10 mouse cellular contexts compared by ENCODE assay signal in genomic region chr11:109556130-109556529, GRCm38 (mm10). TPM values are rescaled to one million over a fixed set of nuclear protein-coding genes. Genes with fewer than 3 reads are reported as not detected.
DNase-seq lines count a peak whose midpoint lies in the region; ATAC-seq and TF ChIP-seq lines count a peak whose summit lies in the region.
"Had no signal": no experiment of that assay in that cellular context is flagged by ENCODE, and none has a peak within 500 bp of the region (broad histone marks: within the 10 kb centered on the region; RNA-seq: fewer than 3 reads in every experiment).

No protein-coding gene starts in this region.

- peaks cover 23% of the 10 kb centered on the region for H3K4me1 ChIP-seq in kidney, embryonic 15.5 days
- 0 out of 2 replicates have a peak, but pooled peaks cover 7% of the 10 kb centered on the region for H3K4me1 ChIP-seq in intestine, embryonic 15.5 days (replicated peaks)
- peaks cover 8% of the 10 kb centered on the region for H3K4me1 ChIP-seq in limb, embryonic 10.5 days
- H3K4me1 ChIP-seq in small intestine, adult 2 months (ENCODE audit: control insufficient read depth, insufficient read depth, insufficient read length, low read length): peaks cover 25% of the 10 kb centered on the region; the same call in 1 of the 2 replicates

- no peaks in the 10 kb centered on the region for H3K36me3 ChIP-seq in kidney, embryonic 15.5 days
- no peaks in the 10 kb centered on the region for H3K36me3 ChIP-seq in intestine, embryonic 15.5 days
- no peaks in the 10 kb centered on the region for H3K36me3 ChIP-seq in limb, embryonic 10.5 days
- no peaks in the 10 kb centered on the region for H3K36me3 ChIP-seq in small intestine, adult 2 months (ENCODE audit: control insufficient read depth, insufficient read depth, low read length)

- ATAC-seq in kidney, embryonic 15.5 days (replicated peaks; ENCODE audit: low FRiP score): no peak
- ATAC-seq in intestine, embryonic 15.5 days: peak; percentile 94

- peak; percentile 77 for DNase-seq in kidney, adult 11 months
- DNase-seq in limb, embryonic 10.5 days (ENCODE audit: low spot score): no peak
- DNase-seq in cerebellum, postnatal 14 days: no peak
- no peak for DNase-seq in urinary bladder, postnatal 14 days (ENCODE audit: low spot score)
- no peak for DNase-seq in right cerebral cortex, postnatal 36 days (ENCODE audit: low spot score in 2 of 2)
- DNase-seq: adrenal gland, postnatal 14 days had no signal

- TF ChIP-seq CTCF in small intestine, adult 2 months (IDR thresholded peaks at IDR 0.05; ENCODE audit: extremely low read depth, insufficient read length, insufficient replicate concordance, low read depth, low read length): no peak

- H3K4me2 ChIP-seq in kidney, embryonic 15.5 days: no peak overlapping the region
- no peak overlapping the region for H3K4me2 ChIP-seq in intestine, embryonic 15.5 days (replicated peaks)

- TF ChIP-seq POLR2A in small intestine, adult 2 months (IDR thresholded peaks at IDR 0.05; ENCODE audit: low read depth, low read length): no peak

- H3K9ac ChIP-seq in kidney, embryonic 15.5 days: no peak overlapping the region
- no peak overlapping the region for H3K9ac ChIP-seq in intestine, embryonic 15.5 days

- H3K27me3 ChIP-seq in kidney, embryonic 15.5 days: no peaks in the 10 kb centered on the region
- no peaks in the 10 kb centered on the region for H3K27me3 ChIP-seq in intestine, embryonic 15.5 days (replicated peaks)
- H3K27me3 ChIP-seq in limb, embryonic 10.5 days (ENCODE audit: low read depth, poor library complexity, severe bottlenecking): no peaks in the 10 kb centered on the region
- no peaks in the 10 kb centered on the region for H3K27me3 ChIP-seq in small intestine, adult 2 months (ENCODE audit: control insufficient read depth, insufficient read depth, low read length)
- H3K27me3 ChIP-seq: CH12.LX had no signal

- H3K27ac ChIP-seq in kidney, embryonic 15.5 days: no peak overlapping the region
- H3K27ac ChIP-seq in intestine, embryonic 15.5 days: peak overlapping the region; percentile 44; the same call in 1 of the 2 replicates
- H3K27ac ChIP-seq in limb, embryonic 10.5 days: 0 out of 2 replicates have a peak overlapping the region, but pooled peaks have one; percentile 14
- H3K27ac ChIP-seq in small intestine, adult 2 months (ENCODE audit: insufficient read depth, low read depth, low read length): peak overlapping the region; percentile 83

- 79% methylated on average over 6 of the region's 6 CpGs for WGBS in kidney, embryonic 15.5 days
- 64% methylated on average over 6 of the region's 6 CpGs for WGBS in intestine, embryonic 15.5 days
- 93% methylated on average over 6 of the region's 6 CpGs for WGBS in limb, embryonic 10.5 days
- WGBS in small intestine, adult 2 months: 32% methylated on average over 6 of the region's 6 CpGs

- H3K9me3 ChIP-seq in kidney, embryonic 15.5 days (replicated peaks): no peaks in the 10 kb centered on the region
- no peaks in the 10 kb centered on the region for H3K9me3 ChIP-seq in intestine, embryonic 15.5 days
- no peaks in the 10 kb centered on the region for H3K9me3 ChIP-seq in limb, embryonic 10.5 days (replicated peaks)

- no peak overlapping the region for H3K4me3 ChIP-seq in kidney, embryonic 15.5 days (replicated peaks)
- no peak overlapping the region for H3K4me3 ChIP-seq in intestine, embryonic 15.5 days (replicated peaks)
- no peak overlapping the region for H3K4me3 ChIP-seq in limb, embryonic 10.5 days
- no peak overlapping the region for H3K4me3 ChIP-seq in small intestine, adult 2 months (ENCODE audit: low read depth, low read length)

RNA-seq across cellular contexts. Expression of gene Wipi1, which starts 55.6 kb away (rescaled TPM):
- 35.0 and 35.5 TPM in 2 replicates for polyA plus RNA-seq in kidney, embryonic 15.5 days (2015; fragmentation: Nextera tagmentation; extraction: Ambion mirVana)
- 27.4 and 30.4 TPM in 2 replicates for polyA plus RNA-seq in intestine, embryonic 15.5 days (2015; fragmentation: Nextera tagmentation; extraction: Ambion mirVana)
- polyA plus RNA-seq in limb, embryonic 10.5 days (2016; fragmentation: Nextera tagmentation; extraction: Ambion mirVana): 33.3 and 42.3 TPM in 2 replicates
- 5.4 and 6.7 TPM in 2 replicates for polyA plus RNA-seq in small intestine, adult 2 months (2012; rRNA removed)
